9 mouse cellular contexts compared by ENCODE assay signal in genomic region chr6:127265063-127265775, GRCm38 (mm10).
DNase-seq lines count a peak whose midpoint lies in the region; ATAC-seq lines count a peak whose summit lies in the region.
"Had no signal": no experiment of that assay in that cellular context is flagged by ENCODE, and none has a peak within 500 bp of the region (broad histone marks: within the 10 kb centered on the region; RNA-seq: fewer than 3 reads in every experiment).

No protein-coding gene starts in this region.

- H3K9me3 ChIP-seq in hindbrain, embryonic 10.5 days, result no peaks in the 10 kb centered on the region
- H3K9me3 ChIP-seq in hindbrain, embryonic 12.5 days (replicated peaks), result no peaks in the 10 kb centered on the region
- no peaks in the 10 kb centered on the region for H3K9me3 ChIP-seq in intestine, embryonic 16.5 days (ENCODE audit: control insufficient read depth, low read length)
- H3K9me3 ChIP-seq: embryonic facial prominence, embryonic 12.5 days had no signal

- H3K4me2 ChIP-seq in hindbrain, embryonic 12.5 days (replicated peaks), result no peak overlapping the region
- H3K4me2 ChIP-seq in intestine, embryonic 16.5 days (ENCODE audit: low read depth, low read length), result peak overlapping the region; percentile 19; the same call in 1 of the 2 replicates

- H3K27me3 ChIP-seq in hindbrain, embryonic 10.5 days (ENCODE audit: insufficient read depth, poor library complexity, severe bottlenecking), result peaks cover 26% of the 10 kb centered on the region
- peaks cover 8% of the 10 kb centered on the region; the same call in 1 of the 2 replicates for H3K27me3 ChIP-seq in hindbrain, embryonic 12.5 days
- H3K27me3 ChIP-seq in intestine, embryonic 16.5 days (replicated peaks; ENCODE audit: control insufficient read depth, insufficient read depth, low read length), result no peaks in the 10 kb centered on the region

- peaks cover 33% of the 10 kb centered on the region for H3K4me1 ChIP-seq in hindbrain, embryonic 10.5 days (replicated peaks)
- H3K4me1 ChIP-seq in hindbrain, embryonic 12.5 days, result peaks cover 8% of the 10 kb centered on the region
- H3K4me1 ChIP-seq in intestine, embryonic 16.5 days (ENCODE audit: control insufficient read depth, insufficient read depth, low read length), result peaks cover 34% of the 10 kb centered on the region

- DNase-seq in hindbrain, embryonic 10.5 days (ENCODE audit: low spot score), result no peak
- DNase-seq in 3T3-L1 (ENCODE audit: low read depth, low spot score) (peak; percentile 35), adipocyte (ENCODE audit: low spot score) (no peak)
- peak; percentile 41 for DNase-seq in CD4-positive, CD25-positive, alpha-beta regulatory T cell, adult 2 months (ENCODE audit: low read depth, low spot score)
- no peak for DNase-seq in left cerebral cortex, postnatal 36 days (ENCODE audit: low spot score in 2 of 2)

- no peak overlapping the region for H3K4me3 ChIP-seq in hindbrain, embryonic 10.5 days
- no peak overlapping the region for H3K4me3 ChIP-seq in hindbrain, embryonic 12.5 days
- no peak overlapping the region for H3K4me3 ChIP-seq in intestine, embryonic 16.5 days (ENCODE audit: low read length)

- 79% methylated on average over 9 of the region's 9 CpGs for WGBS in hindbrain, embryonic 10.5 days
- 79% methylated on average over 9 of the region's 9 CpGs for WGBS in hindbrain, embryonic 12.5 days
- 75% methylated on average over 9 of the region's 9 CpGs for WGBS in intestine, embryonic 16.5 days

- intact Hi-C loops in left cerebral cortex, postnatal 36 days (cut with DNase I), result loop anchor here (5.0 kb wide), 1 partner anchor 113 kb away; the partner anchor contains the start of gene Ccnd2

- peak overlapping the region; percentile 40; the same call in 1 of the 2 replicates for H3K27ac ChIP-seq in hindbrain, embryonic 10.5 days
- no peak overlapping the region; the same call in 1 of the 2 replicates for H3K27ac ChIP-seq in hindbrain, embryonic 12.5 days
- H3K27ac ChIP-seq in intestine, embryonic 16.5 days (ENCODE audit: low read length), result peak overlapping the region; percentile 39

- H3K9ac ChIP-seq in hindbrain, embryonic 12.5 days, result no peak overlapping the region
- H3K9ac ChIP-seq in intestine, embryonic 16.5 days (ENCODE audit: low read depth, low read length), result no peak overlapping the region

- no peaks in the 10 kb centered on the region for H3K36me3 ChIP-seq in hindbrain, embryonic 10.5 days
- H3K36me3 ChIP-seq in hindbrain, embryonic 12.5 days, result no peaks in the 10 kb centered on the region
- H3K36me3 ChIP-seq in intestine, embryonic 16.5 days (ENCODE audit: control insufficient read depth, insufficient read depth, low read length), result no peaks in the 10 kb centered on the region
- H3K36me3 ChIP-seq: embryonic facial prominence, embryonic 12.5 days had no signal

- ATAC-seq in hindbrain, embryonic 12.5 days (ENCODE audit: low FRiP score), result no peak
- no peak for ATAC-seq in intestine, embryonic 16.5 days
- no peak for ATAC-seq in megakaryocyte-erythroid progenitor cell, adult 5-6 weeks (replicated peaks; ENCODE audit: low FRiP score, low TSS enrichment, poor library complexity, severe bottlenecking)

Comparison
In these comparisons a context has a peak if more than half of its experiments do, and no peak if none do; other contexts are left out.
1. DNase-seq: peak in 3T3-L1 (single experiment) and CD4-positive, CD25-positive, alpha-beta regulatory T cell, adult 2 months (single experiment); none in hindbrain, embryonic 10.5 days (single experiment), left cerebral cortex, postnatal 36 days (0 of 2) and adipocyte (single experiment).